ENCODE assay signal across 8 mouse cellular contexts in genomic region chr13:117289494-117290270, GRCm38 (mm10).
DNase-seq lines count a peak whose midpoint lies in the region; ATAC-seq and TF ChIP-seq lines count a peak whose summit lies in the region.

No protein-coding gene starts in this region.

- peak; percentile 87 for DNase-seq in brain, embryonic 14.5 days (ENCODE audit: low read depth)
- DNase-seq in fibroblast of lung, adult 2 months (ENCODE audit: low read depth), result peak; percentile 37
- DNase-seq in heart, postnatal 14 days, result peak; percentile 58 to 84
- peak; percentile 79 to 80 for DNase-seq in kidney, postnatal 4 days
- DNase-seq in liver, embryonic 13.5 days, result peak; percentile 13
- peak; percentile 81 for DNase-seq in neural tube, embryonic 11.5 days (ENCODE audit: low spot score)
- peak; percentile 50 for DNase-seq in telencephalon, adult 2 months (ENCODE audit: low read depth, low spot score)

- no peak overlapping the region for H3K9ac ChIP-seq in liver, embryonic 13.5 days
- no peak overlapping the region for H3K9ac ChIP-seq in neural tube, embryonic 11.5 days (ENCODE audit: low read length)

- no peaks in the 10 kb centered on the region for H3K27me3 ChIP-seq in E14TG2a.4 (ENCODE audit: insufficient read depth, low read length)
- H3K27me3 ChIP-seq in liver, embryonic 13.5 days, result no peaks in the 10 kb centered on the region
- H3K27me3 ChIP-seq in neural tube, embryonic 11.5 days (ENCODE audit: control insufficient read depth, insufficient read depth, low read length), result no peaks in the 10 kb centered on the region

- H3K9me3 ChIP-seq in E14TG2a.4 (ENCODE audit: low read length), result no peaks in the 10 kb centered on the region
- H3K9me3 ChIP-seq in liver, embryonic 13.5 days (replicated peaks), result no peaks in the 10 kb centered on the region
- no peaks in the 10 kb centered on the region for H3K9me3 ChIP-seq in neural tube, embryonic 11.5 days (ENCODE audit: control insufficient read depth, low read length)

- H3K4me2 ChIP-seq in liver, embryonic 13.5 days, result peak overlapping the region; percentile 32; the same call in 1 of the 2 replicates
- no peak overlapping the region for H3K4me2 ChIP-seq in neural tube, embryonic 11.5 days (ENCODE audit: low read depth)

- H3K4me1 ChIP-seq in E14TG2a.4 (replicated peaks; ENCODE audit: low read depth, low read length), result peaks cover 11% of the 10 kb centered on the region; the same call in 1 of the 2 replicates
- H3K4me1 ChIP-seq in liver, embryonic 13.5 days (replicated peaks), result no peaks in the 10 kb centered on the region; the same call in 1 of the 2 replicates
- no peaks in the 10 kb centered on the region for H3K4me1 ChIP-seq in neural tube, embryonic 11.5 days (ENCODE audit: control insufficient read depth, insufficient read depth, low read length)

- H3K4me3 ChIP-seq in E14TG2a.4 (replicated peaks; ENCODE audit: low read length), result peak overlapping the region; percentile 20; the same call in 1 of the 2 replicates
- H3K4me3 ChIP-seq in liver, embryonic 13.5 days (replicated peaks), result no peak overlapping the region
- H3K4me3 ChIP-seq in neural tube, embryonic 11.5 days (ENCODE audit: low read depth, low read length), result no peak overlapping the region

- no peak for ATAC-seq in liver, embryonic 13.5 days (ENCODE audit: low read depth)
- peak; percentile 84 for ATAC-seq in neural tube, embryonic 11.5 days (ENCODE audit: insufficient read depth, low FRiP score, low TSS enrichment)

- no peak for TF ChIP-seq POLR2A in brain, embryonic 14.5 days (IDR thresholded peaks at IDR 0.05; ENCODE audit: borderline replicate concordance, extremely low read depth, insufficient read depth, insufficient read length, poor library complexity, severe bottlenecking)

- peak; percentile 55 for TF ChIP-seq CTCF in E14TG2a.4 (conservative IDR thresholded peaks at IDR 0.05; ENCODE audit: low read length)
- TF ChIP-seq CTCF in brain, embryonic 14.5 days (IDR thresholded peaks at IDR 0.05; ENCODE audit: borderline replicate concordance, extremely low read depth, insufficient read depth, insufficient read length), result peak; percentile 79; the same call in 1 of the 2 replicates

- H3K36me3 ChIP-seq in E14TG2a.4 (ENCODE audit: insufficient read depth, low read length), result no peaks in the 10 kb centered on the region
- H3K36me3 ChIP-seq in liver, embryonic 13.5 days, result no peaks in the 10 kb centered on the region
- H3K36me3 ChIP-seq in neural tube, embryonic 11.5 days (ENCODE audit: control insufficient read depth, insufficient read depth, low read length), result no peaks in the 10 kb centered on the region

- no peak overlapping the region for H3K27ac ChIP-seq in liver, embryonic 13.5 days
- H3K27ac ChIP-seq in neural tube, embryonic 11.5 days (ENCODE audit: low read depth, low read length), result no peak overlapping the region

- WGBS in liver, embryonic 13.5 days (ENCODE audit: insufficient replicate concordance), result 22% methylated on average over 17 of the region's 17 CpGs
- 32% methylated on average over 17 of the region's 17 CpGs for WGBS in neural tube, embryonic 11.5 days

- intact Hi-C loops in heart, postnatal 14 days (cut with DNase I), result loop anchor here (1.0 to 10.0 kb wide), 3 partner anchors 86 to 345 kb away; no protein-coding TSS in a partner anchor

Comparison
In these comparisons a context has a peak if more than half of its experiments do, and no peak if none do; other contexts are left out.
1. DNase-seq: peak in every context shown above with its lines; median percentile 87 in brain, embryonic 14.5 days; 81 in neural tube, embryonic 11.5 days; 80 in kidney, postnatal 4 days; 71 in heart, postnatal 14 days; 50 in telencephalon, adult 2 months; 37 in fibroblast of lung, adult 2 months; 13 in liver, embryonic 13.5 days.